Mouse (Mus musculus) testis, adult 2 months (tissue): ENCODE measurements around the gene Abcb9. TPM values are rescaled to one million over a fixed set of nuclear protein-coding genes. Genes with fewer than 3 reads are reported as not detected.

Experiments used
- H3K27ac ChIP-seq: fragments of 200-500 bp; 2 replicates; pipeline ENCODE4 v1.5.1; 2012; ENCODE audit warnings: low read depth, low read length; ENCODE audit not compliant: control insufficient read depth, insufficient read depth
- H3K27me3 ChIP-seq: fragments of 200-500 bp; 2 replicates; pipeline ENCODE4 v1.6.1; 2012; ENCODE audit warnings: mild to moderate bottlenecking, low read length, moderate library complexity; ENCODE audit not compliant: control insufficient read depth, insufficient read depth
- H3K36me3 ChIP-seq: fragments of 200-500 bp; 2 replicates; pipeline ENCODE4 v1.6.1; 2012; ENCODE audit warnings: mild to moderate bottlenecking, low read length; ENCODE audit not compliant: control insufficient read depth, insufficient read depth
- H3K4me1 ChIP-seq: fragments of 200-500 bp; 2 replicates; pipeline ENCODE4 v1.6.1; 2012; ENCODE audit warnings: low read length; ENCODE audit not compliant: control insufficient read depth, insufficient read depth
- H3K4me3 ChIP-seq: fragments of 200-500 bp; 2 replicates; pipeline ENCODE4 v1.5.1; 2012; ENCODE audit warnings: low read depth, mild to moderate bottlenecking, low read length, moderate library complexity, mixed read lengths; ENCODE audit not compliant: control insufficient read depth
- CTCF ChIP-seq: fragments of 200-500 bp; IDR thresholded peaks from 2 replicates; pipeline ENCODE4 v1.5.1; 2012; ENCODE audit warnings: low read depth, mild to moderate bottlenecking, inconsistent platforms, low read length, moderate library complexity; ENCODE audit not compliant: control insufficient read depth, insufficient read depth, insufficient replicate concordance
- POLR2A ChIP-seq: fragments of 200-500 bp; IDR thresholded peaks from 2 replicates; pipeline ENCODE4 v1.6.1; 2012; ENCODE audit warnings: low read depth, mild to moderate bottlenecking, inconsistent platforms, low read length, moderate library complexity; ENCODE audit not compliant: control insufficient read depth
- polyA plus RNA-seq: library from polyadenylated mRNA; depleted of rRNA; stranded (reverse); fragments of >200 nt; gene quantifications from 2 replicates; pipeline ENCODE4 v1.2.3, GENCODE M21; 2012

Abcb9 gene
- polyA plus RNA-seq, 1 experiment = 21.6 TPM

DNA sequence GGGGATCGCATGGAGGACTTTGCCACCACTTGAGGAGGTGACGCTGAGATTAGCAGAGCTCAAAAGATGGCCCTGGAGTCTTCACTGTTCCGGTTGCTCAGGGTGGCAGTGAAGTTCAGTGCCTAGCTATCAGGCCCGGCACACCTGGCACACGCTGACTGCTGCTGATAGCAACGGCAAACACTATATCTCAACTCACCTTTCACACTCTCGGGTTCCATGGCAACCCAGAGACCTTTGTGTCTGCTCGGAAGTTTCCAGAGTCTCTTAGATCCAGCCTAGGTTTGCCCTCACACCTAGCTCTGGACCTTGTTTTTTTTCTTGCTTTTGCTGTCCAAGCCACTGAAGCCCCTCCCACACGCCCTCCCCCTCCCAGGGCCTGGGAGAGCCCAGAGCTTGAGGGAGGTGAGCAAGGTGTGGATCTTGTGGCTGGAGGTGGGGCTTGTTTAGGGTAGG, 3.6 kb downstream of the Abcb9 start:
- Histone ChIP-seq H3K4me1 (peaks cover 23% of the 10 kb centered on the region), H3K36me3 (no peaks in the 10 kb centered on the region), H3K4me3 (no peak overlapping the region), H3K27me3 (no peaks in the 10 kb centered on the region), H3K27ac (no peak overlapping the region)
- TF ChIP-seq CTCF (no peak), POLR2A (no peak)

DNA sequence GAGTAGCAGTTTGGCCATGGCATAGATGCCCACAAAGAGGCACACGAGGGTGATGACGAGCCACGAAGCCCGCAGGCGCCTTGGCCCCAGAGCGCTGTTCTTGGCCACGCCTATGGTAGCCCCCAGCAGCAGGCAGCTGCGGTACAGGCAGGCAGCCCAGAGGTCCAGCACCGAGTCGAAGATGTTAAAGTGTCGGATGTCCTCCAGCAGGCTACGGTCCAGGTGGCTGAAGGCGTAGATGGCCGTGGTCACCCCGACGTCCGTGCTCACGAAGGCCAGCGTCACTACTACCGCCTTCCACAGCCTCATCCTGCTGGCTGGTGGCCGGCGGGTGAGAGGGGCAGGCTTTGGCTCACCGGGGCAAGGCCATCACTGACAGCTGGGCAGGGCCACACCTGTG, 5.7 kb downstream of the Abcb9 start:
- Histone ChIP-seq H3K4me3 (no peak overlapping the region), H3K4me1 (peaks cover 11% of the 10 kb centered on the region), H3K27ac (no peak overlapping the region), H3K36me3 (no peaks in the 10 kb centered on the region), H3K27me3 (no peaks in the 10 kb centered on the region)
- no peak for TF ChIP-seq CTCF
- TF ChIP-seq POLR2A = no peak

DNA sequence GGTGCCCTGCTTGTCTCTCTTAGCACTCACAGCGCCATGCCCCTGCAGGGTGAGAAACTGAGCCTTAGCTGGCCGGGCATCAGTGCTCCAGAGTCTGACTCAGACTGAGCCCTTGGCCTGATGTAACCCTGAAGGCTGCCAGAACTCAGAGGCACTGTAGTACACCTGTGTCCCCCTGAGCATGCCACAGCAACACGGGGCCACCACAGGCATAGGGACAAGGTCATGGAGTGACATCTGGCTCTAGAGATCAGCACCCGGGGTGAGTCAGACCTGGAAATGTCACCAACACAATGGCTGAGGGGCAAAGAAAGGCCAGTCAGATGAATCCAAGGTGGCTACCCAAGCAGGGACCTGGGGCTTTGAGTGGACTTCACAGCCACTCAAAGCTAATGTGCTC, 8.7 kb downstream of the Abcb9 start:
- Histone ChIP-seq H3K4me3 (no peak overlapping the region), H3K4me1 (peaks cover 8% of the 10 kb centered on the region), H3K27me3 (no peaks in the 10 kb centered on the region), H3K36me3 (no peaks in the 10 kb centered on the region), H3K27ac (no peak overlapping the region)
- TF ChIP-seq CTCF (no peak), POLR2A (no peak)

DNA sequence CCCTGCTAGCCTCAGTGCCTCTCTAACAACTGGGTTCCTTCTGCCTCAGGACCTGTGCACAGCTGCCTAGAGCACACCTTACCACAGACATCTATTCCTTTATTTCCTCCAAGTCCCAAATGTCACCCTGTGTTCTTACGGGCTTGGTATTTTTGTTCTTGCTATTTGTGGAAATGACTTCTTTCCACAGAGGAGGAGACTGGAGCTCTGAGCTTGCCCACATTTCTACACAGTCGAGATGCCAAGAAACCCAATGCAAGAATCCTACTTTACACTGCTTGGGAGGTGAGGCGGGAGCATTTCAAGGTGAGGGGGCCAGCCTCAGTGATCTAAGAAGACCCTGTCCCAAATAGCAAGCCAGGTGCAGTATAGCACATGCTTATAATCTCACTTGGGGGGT, 10.1 kb downstream of the Abcb9 start:
- peaks cover 8% of the 10 kb centered on the region for H3K4me1 ChIP-seq
- no peaks in the 10 kb centered on the region for H3K27me3 ChIP-seq
- no peaks in the 10 kb centered on the region for H3K36me3 ChIP-seq
- TF ChIP-seq POLR2A (no peak), CTCF (no peak)
- H3K4me3 ChIP-seq = no peak overlapping the region
- no peak overlapping the region for H3K27ac ChIP-seq

DNA sequence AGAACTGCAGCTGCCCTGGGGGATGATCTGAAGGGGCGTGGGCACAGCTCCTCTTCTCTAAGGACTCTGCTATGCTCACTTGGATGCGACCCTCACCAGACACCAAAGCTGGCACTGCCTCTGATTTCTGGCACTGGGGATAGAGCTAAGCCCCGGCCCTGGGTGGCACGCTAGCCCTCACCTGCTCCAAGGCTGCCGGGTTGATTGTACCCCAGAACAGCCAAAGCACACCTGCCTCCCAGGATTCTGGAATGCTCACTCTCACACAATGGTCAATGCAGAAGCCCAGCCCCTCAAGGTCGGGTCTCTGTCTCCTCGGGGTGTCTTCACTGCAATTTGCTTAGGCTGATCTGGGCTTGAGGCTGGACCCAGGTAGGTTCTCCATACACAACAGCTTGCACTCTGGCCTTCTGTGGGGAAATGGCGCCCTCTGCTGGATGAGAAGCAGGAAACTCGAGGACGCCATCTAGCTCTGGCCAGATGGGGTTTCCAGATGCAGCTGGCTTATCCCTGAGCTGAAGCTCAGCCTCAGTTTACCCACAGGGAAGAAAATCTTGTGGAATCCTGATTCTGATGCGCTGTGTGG, 10.9 kb downstream of the Abcb9 start:
- TF ChIP-seq POLR2A (no peak), CTCF (peak; percentile 89; the same call in 1 of the 2 replicates)
- H3K4me1 ChIP-seq = peaks cover 4% of the 10 kb centered on the region
- no peaks in the 10 kb centered on the region for H3K27me3 ChIP-seq

DNA sequence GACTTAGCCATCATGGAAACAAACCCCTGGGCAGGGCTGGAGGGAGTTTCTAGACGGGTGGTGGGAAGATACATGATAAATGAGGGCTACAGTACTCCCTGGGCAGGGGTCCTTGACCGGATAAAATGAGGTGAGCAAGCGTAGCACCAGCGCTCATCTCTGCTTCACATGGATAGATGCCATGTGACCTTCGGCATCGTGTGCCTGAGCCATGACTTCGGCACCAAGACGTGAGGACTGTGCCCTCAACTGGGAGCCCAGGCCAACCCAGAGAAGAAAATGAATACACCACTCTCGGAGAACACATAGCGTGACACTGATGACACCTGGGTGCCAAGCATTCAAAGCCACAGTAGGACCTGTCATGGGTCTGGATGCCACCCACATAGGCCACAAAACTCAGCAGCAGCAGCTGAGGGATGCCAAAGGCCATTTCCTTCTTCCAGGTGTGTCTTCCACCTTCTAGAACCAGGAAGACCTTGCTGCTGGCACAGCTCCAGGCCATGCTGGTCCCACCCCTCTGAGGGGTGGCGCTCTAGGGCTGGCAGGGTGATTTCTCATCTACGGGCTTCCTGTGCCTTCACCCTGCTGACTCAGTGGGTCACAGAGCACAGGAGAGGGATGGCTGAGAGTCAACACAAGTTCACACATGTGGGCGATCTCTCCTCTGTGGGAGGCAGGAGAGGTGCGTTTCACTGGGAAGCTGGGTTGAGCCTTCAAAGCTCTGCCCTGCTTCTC, 11.6 kb downstream of the Abcb9 start:
- Histone ChIP-seq H3K36me3 (no peaks in the 10 kb centered on the region), H3K27me3 (no peaks in the 10 kb centered on the region), H3K4me3 (no peak overlapping the region), H3K4me1 (peaks cover 4% of the 10 kb centered on the region; the same call in 1 of the 2 replicates), H3K27ac (no peak overlapping the region)
- TF ChIP-seq CTCF (no peak), POLR2A (no peak)

More for the DNA sequence above, 10.9 kb downstream of the Abcb9 start:
- no peaks in the 10 kb centered on the region for H3K36me3 ChIP-seq
- H3K27ac ChIP-seq = no peak overlapping the region
- no peak overlapping the region for H3K4me3 ChIP-seq

DNA sequence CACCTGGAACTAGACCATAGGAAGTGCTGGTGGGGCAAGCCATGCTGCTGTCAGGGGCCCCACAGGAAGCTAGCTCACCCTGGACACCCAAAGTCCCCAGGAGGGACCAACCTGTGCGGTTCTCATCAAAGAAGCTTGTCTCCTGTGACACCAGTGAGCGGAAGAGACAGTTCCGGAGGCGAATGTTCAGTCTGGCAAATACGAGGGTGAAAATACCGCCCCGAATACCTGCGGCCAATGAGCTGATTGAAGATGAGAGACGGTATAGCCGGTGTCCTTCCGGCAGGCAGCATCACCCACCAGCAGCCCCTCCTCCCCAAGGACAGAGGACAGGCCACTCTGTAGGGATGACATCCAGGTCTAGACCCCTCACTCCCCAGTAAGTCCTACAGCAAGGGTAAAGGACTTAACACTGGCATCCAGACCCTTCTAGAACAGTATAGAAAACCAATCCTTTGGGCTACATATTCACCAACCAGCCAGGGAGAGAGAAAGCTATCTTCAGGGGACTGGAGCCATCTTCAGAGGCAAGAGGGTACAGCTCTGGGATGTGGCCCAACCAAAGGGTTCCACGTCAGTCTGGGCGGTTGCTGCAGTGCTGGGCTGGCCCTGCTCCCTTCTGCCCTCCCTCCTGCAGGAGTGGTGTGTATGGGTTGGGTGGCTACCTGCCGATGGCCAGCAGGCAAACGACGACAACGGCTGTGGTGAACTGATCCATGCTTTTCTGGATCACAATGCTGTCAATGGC, 12.5 kb downstream of the Abcb9 start:
- Histone ChIP-seq H3K36me3 (no peaks in the 10 kb centered on the region), H3K4me1 (peaks cover 4% of the 10 kb centered on the region; the same call in 1 of the 2 replicates), H3K27ac (no peak overlapping the region), H3K27me3 (no peaks in the 10 kb centered on the region), H3K4me3 (no peak overlapping the region)
- TF ChIP-seq CTCF (no peak), POLR2A (no peak)
